Mouse (Mus musculus): Measurements from ENCODE around the gene Bglap3. TPM values are rescaled to one million over a fixed set of nuclear protein-coding genes. Genes with fewer than 3 reads are reported as not detected.

Bglap3 gene
- total and polyA plus RNA-seq, 3 experiments, result not detected

- no peak for DNase-seq (ENCODE audit: low read depth, low spot score)
- H3K4me1 ChIP-seq (ENCODE audit: control insufficient read depth in 1 of 2, insufficient read depth in 2 of 2, low read length in 2 of 2), result 0 out of 4 replicates have a peak, but pooled peaks cover 0 to 11% of the 10 kb centered on the region in 2 experiments
- H3K36me3 ChIP-seq (ENCODE audit: control insufficient read depth in 1 of 2, insufficient read depth in 2 of 2, low read length in 2 of 2), result peaks cover 0 to 9% of the 10 kb centered on the region in 2 experiments; a peak in 2 of 4 replicates
- H3K9ac ChIP-seq (ENCODE audit: control insufficient read depth, low read depth, low read length, poor library complexity, severe bottlenecking), result no peak overlapping the region
- no peak for TF ChIP-seq ETS1 (IDR thresholded peaks at IDR 0.05; ENCODE audit: low read depth, low read length)
- TF ChIP-seq GATA1 (IDR thresholded peaks at IDR 0.05; ENCODE audit: low read depth, low read length), result no peak
- no peak for TF ChIP-seq CHD2 (IDR thresholded peaks at IDR 0.05; ENCODE audit: low read length)
- TF ChIP-seq MXI1 (IDR thresholded peaks at IDR 0.05; ENCODE audit: low read depth, low read length), result no peak
- no peak for TF ChIP-seq UBTF (IDR thresholded peaks at IDR 0.05; ENCODE audit: borderline replicate concordance, insufficient read depth, low read depth, low read length)
- no peak for TF ChIP-seq ELF1 (IDR thresholded peaks at IDR 0.05; ENCODE audit: low read depth, low read length)
- TF ChIP-seq E2F4 (IDR thresholded peaks at IDR 0.05; ENCODE audit: borderline replicate concordance, low read depth, low read length), result no peak
- no peak for TF ChIP-seq NELFE (IDR thresholded peaks at IDR 0.05; ENCODE audit: low read depth, low read length)
- no peak for TF ChIP-seq MEF2A (IDR thresholded peaks at IDR 0.05; ENCODE audit: extremely low read depth, insufficient replicate concordance, low read depth, low read length, poor library complexity, severe bottlenecking)
- TF ChIP-seq TBP (IDR thresholded peaks at IDR 0.05; ENCODE audit: low read depth, low read length), result no peak
- TF ChIP-seq NRF1 (IDR thresholded peaks at IDR 0.05; ENCODE audit: insufficient read depth, low read depth, low read length, poor library complexity, severe bottlenecking), result no peak
- TF ChIP-seq TCF12 (IDR thresholded peaks at IDR 0.05; ENCODE audit: low read depth, low read length), result no peak
- no peak for TF ChIP-seq RAD21 (IDR thresholded peaks at IDR 0.05; ENCODE audit: low read depth, low read length)
- peaks cover 9% of the 10 kb centered on the region; the same call in 1 of the 2 replicates for H3K79me2 ChIP-seq (ENCODE audit: control insufficient read depth, insufficient read depth, low read length, poor library complexity)
- no peaks in the 10 kb centered on the region for H3K9me3 ChIP-seq (replicated peaks; ENCODE audit: insufficient read depth, low read length)
- H3K27ac ChIP-seq (ENCODE audit: control insufficient read depth, low read depth, low read length), result no peak overlapping the region
- H3K4me3 ChIP-seq (ENCODE audit: control insufficient read depth in 1 of 2, insufficient read depth in 1 of 2, low read depth in 2 of 2, low read length in 2 of 2), result no peak overlapping the region
- no peaks in the 10 kb centered on the region for H3K27me3 ChIP-seq (ENCODE audit: control insufficient read depth in 1 of 2, insufficient read depth in 2 of 2, low read length in 2 of 2)
Measured at GRCm38 (mm10) chr3:88418016-88418415, 45.5 kb upstream of the Bglap3 start.

GRCm38 (mm10) chr3:88415668-88416067 is 43.1 kb upstream of the Bglap3 start:
- Histone ChIP-seq H3K27ac (ENCODE audit: control insufficient read depth, low read depth, low read length) (no peak overlapping the region), H3K9ac (ENCODE audit: control insufficient read depth, low read depth, low read length, poor library complexity, severe bottlenecking) (no peak overlapping the region), H3K79me2 (ENCODE audit: control insufficient read depth, insufficient read depth, low read length, poor library complexity) (no peaks in the 10 kb centered on the region; the same call in 1 of the 2 replicates), H3K9me3 (replicated peaks; ENCODE audit: insufficient read depth, low read length) (no peaks in the 10 kb centered on the region), H3K4me3 (ENCODE audit: control insufficient read depth in 1 of 2, insufficient read depth in 1 of 2, low read depth in 2 of 2, low read length in 2 of 2) (no peak overlapping the region), H3K36me3 (ENCODE audit: control insufficient read depth in 1 of 2, insufficient read depth in 2 of 2, low read length in 2 of 2) (peaks cover 5 to 9% of the 10 kb centered on the region in 2 experiments; a peak in 3 of 4 replicates), H3K27me3 (ENCODE audit: control insufficient read depth in 1 of 2, insufficient read depth in 2 of 2, low read length in 2 of 2) (no peaks in the 10 kb centered on the region), H3K4me1 (ENCODE audit: control insufficient read depth in 1 of 2, insufficient read depth in 2 of 2, low read length in 2 of 2) (peaks cover 0 to 10% of the 10 kb centered on the region in 2 experiments; a peak in 3 of 4 replicates)
- DNase-seq (ENCODE audit: low read depth, low spot score), result no peak
- TF ChIP-seq MAZ (IDR thresholded peaks at IDR 0.05; ENCODE audit: low read depth, low read length) (no peak), USF2 (IDR thresholded peaks at IDR 0.05; ENCODE audit: borderline replicate concordance in 1 of 2, insufficient read depth in 1 of 2, low read depth in 1 of 2, low read length in 2 of 2) (no peak), MYC (IDR thresholded peaks at IDR 0.05; ENCODE audit: low read depth, low read length) (no peak), HCFC1 (IDR thresholded peaks at IDR 0.05; ENCODE audit: low read depth, low read length) (no peak), SMC3 (IDR thresholded peaks at IDR 0.05; ENCODE audit: low read depth, low read length) (no peak), JUND (IDR thresholded peaks at IDR 0.05; ENCODE audit: low read depth, low read length) (no peak), POLR2AphosphoS5 (IDR thresholded peaks at IDR 0.05; ENCODE audit: borderline replicate concordance, low read depth, low read length) (no peak), ZMIZ1 (IDR thresholded peaks at IDR 0.05; ENCODE audit: low read depth, low read length) (no peak), POLR2AphosphoS2 (IDR thresholded peaks at IDR 0.05; ENCODE audit: low read length) (no peak), MEF2A (IDR thresholded peaks at IDR 0.05; ENCODE audit: extremely low read depth, insufficient replicate concordance, low read depth, low read length, poor library complexity, severe bottlenecking) (no peak), CTCF (IDR thresholded peaks at IDR 0.05 in 2 of 3, conservative IDR thresholded peaks at IDR 0.05 in 1 of 3; ENCODE audit: control insufficient read depth in 1 of 3, insufficient read depth in 1 of 3, low read depth in 2 of 3, low read length in 3 of 3, poor library complexity in 1 of 3, severe bottlenecking in 1 of 3) (no peak), MAFK (IDR thresholded peaks at IDR 0.05; ENCODE audit: borderline replicate concordance, low read depth, low read length) (no peak), TBP (IDR thresholded peaks at IDR 0.05; ENCODE audit: low read depth, low read length) (no peak), TAL1 (IDR thresholded peaks at IDR 0.05; ENCODE audit: low read length) (no peak), KAT2A (conservative IDR thresholded peaks at IDR 0.05; ENCODE audit: low read depth, low read length) (no peak)
